Mouse (Mus musculus) liver, embryonic 14.5 days (tissue): ENCODE data around the gene Mrs2. TPM values are rescaled to one million over a fixed set of nuclear protein-coding genes. Genes with fewer than 3 reads are reported as not detected.

Experiments
- ATAC-seq: fragments of 200-750 bp; cut with Nextera tagmentation; 2 replicates; pipeline ENCODE4 v1.8.0; 2017; ENCODE audit warnings: moderate number of reproducible peaks, mild to moderate bottlenecking, moderate library complexity; ENCODE audit not compliant: insufficient read depth
- DNase-seq, 3 experiments: peaks; one replicate each; pipeline ENCODE4 v3.0.0-alpha.2; 2012 to 2013; ENCODE audit warnings: low read depth in 3 of 3, low spot score in 3 of 3
- H3K27ac ChIP-seq: fragments of 300-500 bp; sonication (generic); 2 replicates; pipeline ENCODE4 v1.5.1; 2014; ENCODE audit warnings: moderate library complexity, mild to moderate bottlenecking, control low read depth, inconsistent platforms
- H3K27me3 ChIP-seq: fragments of 300-500 bp; sonication (generic); 2 replicates; pipeline ENCODE4 v1.6.1; 2014; ENCODE audit warnings: mild to moderate bottlenecking, low read length, moderate library complexity; ENCODE audit not compliant: control insufficient read depth, insufficient read depth
- H3K36me3 ChIP-seq: fragments of 300-500 bp; sonication (generic); replicated peaks from 2 replicates; pipeline ENCODE4 v1.6.1; 2014; ENCODE audit warnings: low read depth; ENCODE audit not compliant: control insufficient read depth, insufficient read depth
- H3K4me1 ChIP-seq, 2 experiments: fragments of 200-500 bp in 1 of 2; fragments of 300-500 bp in 1 of 2; sonication (generic) in 1 of 2; replicated peaks; 2 replicates each; pipeline ENCODE4 v1.6.1; 2012 to 2014; ENCODE audit warnings: antibody characterized with exemption in 1 of 2, inconsistent platforms in 1 of 2, low read length in 1 of 2; ENCODE audit not compliant: control insufficient read depth in 2 of 2, insufficient read depth in 2 of 2
- H3K4me2 ChIP-seq: fragments of 300-500 bp; sonication (generic); 2 replicates; pipeline ENCODE4 v1.6.1; 2014; ENCODE audit warnings: low read depth, mild to moderate bottlenecking, control low read depth, moderate library complexity
- H3K4me3 ChIP-seq, 2 experiments: fragments of 200-500 bp in 1 of 2; fragments of 300-500 bp in 1 of 2; sonication (generic) in 1 of 2; 2 replicates each; pipeline ENCODE4 v1.5.1; 2012 to 2014; ENCODE audit warnings: low read depth in 2 of 2, low read length in 2 of 2, mild to moderate bottlenecking in 2 of 2, control low read depth in 1 of 2, inconsistent platforms in 1 of 2, moderate library complexity in 1 of 2; ENCODE audit not compliant: insufficient read depth in 1 of 2
- H3K9ac ChIP-seq: fragments of 300-500 bp; sonication (generic); replicated peaks from 2 replicates; pipeline ENCODE4 v1.6.1; 2014; ENCODE audit warnings: mild to moderate bottlenecking, control low read depth, moderate library complexity
- H3K9me3 ChIP-seq: fragments of 300-500 bp; sonication (generic); 2 replicates; pipeline ENCODE4 v1.6.1; 2016; ENCODE audit warnings: low read length, mixed read lengths; ENCODE audit not compliant: control insufficient read depth
- CTCF ChIP-seq: IDR thresholded peaks from 2 replicates; pipeline ENCODE4 v1.5.1; 2016; ENCODE audit warnings: antibody characterized with exemption, low read depth, control low read depth
- EP300 ChIP-seq: IDR thresholded peaks from 2 replicates; pipeline ENCODE4 v1.6.1; 2016; ENCODE audit warnings: antibody characterized with exemption, low read depth
- WGBS: fragments of 180-500 bp; shearing (Covaris S2); extraction: QIAGEN DNeasy Blood & Tissue Kit; methylation state at CpG from one replicate; pipeline ENCODE4 v1.1.7; 2014; ENCODE audit not compliant: insufficient replicate concordance; 5-methylcytosine and 5-hydroxymethylcytosine counted together
- polyA plus RNA-seq, 2 experiments: library from polyadenylated mRNA; depleted of rRNA in 1 of 2; stranded (reverse) in 1 of 2; unstranded in 1 of 2; fragments of >200 nt; fragmentation: Nextera tagmentation in 1 of 2; extraction: Ambion mirVana in 1 of 2; gene quantifications; 2 replicates each; pipeline versions ENCODE4 v1.2.1 to v1.2.3; 2012 to 2014

The Mrs2 gene
- polyA plus RNA-seq, 2 experiments = 8.4 to 17.7 TPM

- Histone ChIP-seq H3K27me3 (peaks cover 31% of the 10 kb centered on the region), H3K9ac (no peak overlapping the region), H3K36me3 (no peaks in the 10 kb centered on the region), H3K4me3 (peak overlapping the region; percentile 16 to 40), H3K4me2 (peak overlapping the region; percentile 52), H3K4me1 (peaks cover 0 to 2% of the 10 kb centered on the region in 2 experiments; a peak in 1 of 4 replicates), H3K9me3 (no peaks in the 10 kb centered on the region), H3K27ac (no peak overlapping the region)
- ATAC-seq (peak; percentile 50; the same call in 1 of the 2 replicates), DNase-seq (peak; percentile 2 to 7 (median 7))
- TF ChIP-seq EP300 (no peak), CTCF (peak; percentile 40; the same call in 1 of the 2 replicates)
- under 1% methylated on average over 35 of the region's 35 CpGs for WGBS
Observed at GRCm38 (mm10) chr13:25055111-25055554, 35.0 kb upstream of the Mrs2 start.

GRCm38 (mm10) chr13:25052671-25053070 lies 32.5 kb upstream of the Mrs2 start:
- no peak for DNase-seq
- H3K4me3 ChIP-seq = no peak overlapping the region
- 66% methylated on average over 5 of the region's 5 CpGs for WGBS
- H3K4me2 ChIP-seq = no peak overlapping the region
- peaks cover 0 to 2% of the 10 kb centered on the region in 2 experiments; a peak in 1 of 4 replicates for H3K4me1 ChIP-seq
- peaks cover 31% of the 10 kb centered on the region for H3K27me3 ChIP-seq
- no peak for TF ChIP-seq CTCF
- no peak for TF ChIP-seq EP300
- H3K9me3 ChIP-seq = no peaks in the 10 kb centered on the region
- no peak for ATAC-seq
- no peak overlapping the region for H3K27ac ChIP-seq
- no peaks in the 10 kb centered on the region for H3K36me3 ChIP-seq
- no peak overlapping the region for H3K9ac ChIP-seq

DNA sequence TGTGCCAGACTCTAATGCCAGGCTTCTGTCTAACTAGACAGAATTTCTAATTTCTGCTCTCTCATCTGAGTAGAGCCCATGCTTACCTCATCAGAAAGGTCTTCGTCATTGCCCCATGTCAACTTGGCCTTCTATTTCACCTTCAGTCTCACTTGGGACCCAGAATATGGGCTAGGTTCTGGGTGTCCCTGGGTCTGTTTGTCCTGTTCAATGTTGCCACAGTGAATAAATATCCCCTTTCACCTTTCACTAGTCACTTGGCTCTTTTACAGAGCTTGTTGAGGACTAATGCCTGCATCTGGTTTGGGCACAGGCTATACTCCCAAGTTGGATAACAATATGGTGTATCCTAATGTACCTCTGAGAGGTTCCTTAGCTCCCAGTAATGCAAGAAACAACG lies 19.3 kb upstream of the Mrs2 start:
- TF ChIP-seq EP300 (no peak), CTCF (no peak)
- ATAC-seq = no peak

DNA sequence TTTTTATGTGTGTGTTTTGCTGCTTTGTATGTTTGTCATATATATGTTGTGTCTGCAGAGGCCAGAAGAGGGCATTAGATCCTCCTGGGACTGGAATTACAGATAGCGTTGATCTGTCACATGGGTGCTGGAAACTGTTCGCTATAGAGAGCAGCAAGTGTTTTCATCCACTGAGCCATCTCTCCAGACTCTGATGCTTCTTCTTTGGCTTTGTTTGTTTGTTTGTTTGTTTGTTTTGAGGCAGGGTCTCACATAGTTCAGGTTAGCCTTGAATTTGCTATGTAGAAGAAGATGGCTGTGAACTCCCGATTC lies 6.9 kb upstream of the Mrs2 start:
- Histone ChIP-seq H3K4me3 (no peak overlapping the region), H3K27me3 (no peaks in the 10 kb centered on the region), H3K27ac (no peak overlapping the region), H3K4me1 (0 out of 4 replicates have a peak, but pooled peaks cover 0 to 1% of the 10 kb centered on the region in 2 experiments), H3K36me3 (no peaks in the 10 kb centered on the region), H3K9ac (no peak overlapping the region), H3K4me2 (no peak overlapping the region), H3K9me3 (no peaks in the 10 kb centered on the region)
- 78% methylated on average over 3 of the region's 3 CpGs for WGBS
- ATAC-seq = no peak
- no peak for TF ChIP-seq EP300
- TF ChIP-seq CTCF = no peak
- no peak for DNase-seq

More for the DNA sequence above, 19.3 kb upstream of the Mrs2 start:
- H3K27ac ChIP-seq = no peak overlapping the region
- 54% methylated on average over 2 of the region's 2 CpGs for WGBS
- no peaks in the 10 kb centered on the region for H3K4me1 ChIP-seq
- H3K9me3 ChIP-seq = no peaks in the 10 kb centered on the region
- no peak overlapping the region for H3K9ac ChIP-seq
- no peaks in the 10 kb centered on the region for H3K27me3 ChIP-seq
- no peak overlapping the region for H3K4me2 ChIP-seq
- no peak overlapping the region for H3K4me3 ChIP-seq
- no peak for DNase-seq
- no peaks in the 10 kb centered on the region for H3K36me3 ChIP-seq

GRCm38 (mm10) chr13:25026409-25027113 lies 6.4 kb upstream of the Mrs2 start:
- no peaks in the 10 kb centered on the region for H3K27me3 ChIP-seq
- H3K9me3 ChIP-seq = no peaks in the 10 kb centered on the region
- no peak overlapping the region for H3K9ac ChIP-seq
- H3K4me2 ChIP-seq = no peak overlapping the region
- no peak overlapping the region for H3K27ac ChIP-seq
- ATAC-seq (no peak), DNase-seq (no peak)
- no peak for TF ChIP-seq CTCF
- no peak for TF ChIP-seq EP300
- H3K4me1 ChIP-seq = 0 out of 4 replicates have a peak, but pooled peaks cover 0 to 1% of the 10 kb centered on the region in 2 experiments
- no peak overlapping the region for H3K4me3 ChIP-seq
- no peaks in the 10 kb centered on the region for H3K36me3 ChIP-seq
- 68% methylated on average over 6 of the region's 6 CpGs for WGBS
